Comparison of ENCODE assay signal across 9 mouse cellular contexts in the genomic region with DNA sequence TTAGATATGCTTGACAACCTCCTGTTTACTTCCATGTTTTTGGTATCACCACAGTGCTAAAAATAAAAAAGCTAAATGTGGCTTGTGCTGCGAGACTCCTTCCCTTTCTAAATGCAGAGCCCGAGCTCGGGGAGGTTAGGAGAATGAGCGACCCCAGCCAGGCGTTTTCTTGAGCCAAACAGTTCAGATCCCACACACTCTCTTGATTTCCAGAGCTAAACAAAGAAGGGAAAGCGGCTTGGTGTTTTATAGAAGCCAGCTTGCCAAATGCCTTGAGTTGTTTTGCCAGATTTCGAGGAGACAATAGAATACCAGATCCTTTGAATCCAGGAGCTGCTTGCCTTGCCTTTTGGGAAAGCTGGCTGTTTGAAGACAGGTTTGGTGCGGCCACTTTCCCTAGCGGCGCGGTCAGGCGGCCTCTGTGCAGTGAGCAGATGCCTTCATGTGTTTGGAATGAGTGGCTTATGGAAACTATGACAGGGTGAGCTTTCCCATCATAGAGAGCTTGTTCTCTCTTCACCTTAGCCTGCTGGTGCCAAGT. TPM values are rescaled to one million over a fixed set of nuclear protein-coding genes. Genes with fewer than 3 reads are reported as not detected.
A peak's percentile ranks its signal among the peaks of the same experiment; 100 is the strongest.
DNase-seq lines count a peak whose midpoint lies in the region; ATAC-seq and TF ChIP-seq lines count a peak whose summit lies in the region.
"Had no signal": no experiment of that assay in that cellular context is flagged by ENCODE, and none has a peak within 500 bp of the region (broad histone marks: within the 10 kb centered on the region; RNA-seq: fewer than 3 reads in every experiment).

No protein-coding gene starts in this region.

- H3K4me1 ChIP-seq in lung, embryonic 15.5 days: peaks cover 15% of the 10 kb centered on the region
- H3K4me1 ChIP-seq in lung, adult 2 months (ENCODE audit: control insufficient read depth, insufficient read depth, low read length): no peaks in the 10 kb centered on the region
- H3K4me1 ChIP-seq in embryonic facial prominence, embryonic 14.5 days (ENCODE audit: control insufficient read depth, insufficient read depth, low read length): peaks cover 16% of the 10 kb centered on the region
- H3K4me1 ChIP-seq in heart, postnatal 0 days (ENCODE audit: control insufficient read depth, insufficient read depth): peaks cover 16% of the 10 kb centered on the region

- TF ChIP-seq CTCF in lung, adult 2 months (IDR thresholded peaks at IDR 0.05; ENCODE audit: insufficient read depth, low read length): no peak
- TF ChIP-seq CTCF in heart, postnatal 0 days (IDR thresholded peaks at IDR 0.05; ENCODE audit: low read depth): no peak

- H3K4me2 ChIP-seq in lung, embryonic 15.5 days: peak overlapping the region; percentile 7; the same call in 1 of the 2 replicates
- H3K4me2 ChIP-seq in embryonic facial prominence, embryonic 14.5 days (ENCODE audit: low read depth, low read length): 0 out of 2 replicates have a peak overlapping the region, but pooled peaks have one; percentile 2
- H3K4me2 ChIP-seq in heart, postnatal 0 days (ENCODE audit: low read depth, low read length): peak overlapping the region; percentile 51
- H3K4me2 ChIP-seq: midbrain, embryonic 12.5 days had no signal

- no peak overlapping the region for H3K4me3 ChIP-seq in lung, embryonic 15.5 days
- no peak overlapping the region for H3K4me3 ChIP-seq in lung, adult 2 months (replicated peaks; ENCODE audit: extremely low read depth, low read depth, low read length)
- H3K4me3 ChIP-seq in embryonic facial prominence, embryonic 14.5 days (ENCODE audit: low read depth, low read length): no peak overlapping the region
- H3K4me3 ChIP-seq in heart, postnatal 0 days (ENCODE audit: low read depth, low read length): 0 out of 2 replicates have a peak overlapping the region, but pooled peaks have one; percentile 13
- H3K4me3 ChIP-seq: midbrain, embryonic 12.5 days had no signal

- no peak for TF ChIP-seq POLR2A in lung, adult 2 months (IDR thresholded peaks at IDR 0.05; ENCODE audit: borderline replicate concordance, extremely low read depth, low read depth, low read length)

- no peak for DNase-seq in lung, adult 2 months
- DNase-seq in embryonic facial prominence, embryonic 14.5 days (ENCODE audit: low spot score): peak; percentile 63
- DNase-seq in heart, postnatal 0 days (ENCODE audit: low spot score): peak; percentile 87
- DNase-seq in skeletal muscle tissue, adult 2 months (ENCODE audit: low read depth, low spot score): peak; percentile 70
- no peak for DNase-seq in adrenal gland, adult 8-10 months
- DNase-seq in yolk sac, embryonic 10.5 days (ENCODE audit: low spot score): no peak
- no peak for DNase-seq in thymus, postnatal 36 days

- no peaks in the 10 kb centered on the region for H3K9me3 ChIP-seq in lung, embryonic 15.5 days
- no peaks in the 10 kb centered on the region for H3K9me3 ChIP-seq in embryonic facial prominence, embryonic 14.5 days (ENCODE audit: control insufficient read depth, low read length)
- no peaks in the 10 kb centered on the region for H3K9me3 ChIP-seq in heart, postnatal 0 days (replicated peaks; ENCODE audit: control insufficient read depth, low read length)
- H3K9me3 ChIP-seq: midbrain, embryonic 12.5 days had no signal

- H3K9ac ChIP-seq in lung, embryonic 15.5 days: no peak overlapping the region
- H3K9ac ChIP-seq in embryonic facial prominence, embryonic 14.5 days (ENCODE audit: low read depth, low read length): no peak overlapping the region
- peak overlapping the region; percentile 59 for H3K9ac ChIP-seq in heart, postnatal 0 days (replicated peaks; ENCODE audit: low read depth, low read length)
- H3K9ac ChIP-seq: midbrain, embryonic 12.5 days had no signal

- peak; percentile 30; the same call in 1 of the 2 replicates for TF ChIP-seq EP300 in heart, postnatal 0 days (IDR thresholded peaks at IDR 0.05; ENCODE audit: low read depth)

- H3K27ac ChIP-seq in lung, embryonic 15.5 days: peak overlapping the region; percentile 70
- peak overlapping the region; percentile 74 for H3K27ac ChIP-seq in embryonic facial prominence, embryonic 14.5 days (replicated peaks; ENCODE audit: low read depth, low read length)
- H3K27ac ChIP-seq in heart, postnatal 0 days (ENCODE audit: low read depth): peak overlapping the region; percentile 100
- H3K27ac ChIP-seq: midbrain, embryonic 12.5 days had no signal

- ATAC-seq in lung, embryonic 15.5 days (ENCODE audit: borderline replicate concordance, extremely low read depth, low FRiP score, low TSS enrichment): no peak
- no peak for ATAC-seq in embryonic facial prominence, embryonic 14.5 days (ENCODE audit: low read depth)
- ATAC-seq in heart, postnatal 0 days (ENCODE audit: insufficient read depth, low read depth): peak; percentile 85

- WGBS in lung, embryonic 15.5 days: 37% methylated on average over 12 of the region's 12 CpGs
- 44% methylated on average over 12 of the region's 12 CpGs for WGBS in lung, adult 2 months
- 44% methylated on average over 12 of the region's 12 CpGs for WGBS in embryonic facial prominence, embryonic 14.5 days
- WGBS in heart, postnatal 0 days: 16% methylated on average over 12 of the region's 12 CpGs

- no peaks in the 10 kb centered on the region for H3K27me3 ChIP-seq in lung, embryonic 15.5 days
- H3K27me3 ChIP-seq in embryonic facial prominence, embryonic 14.5 days (replicated peaks; ENCODE audit: control insufficient read depth, insufficient read depth, low read length): no peaks in the 10 kb centered on the region
- H3K27me3 ChIP-seq in heart, postnatal 0 days (ENCODE audit: control insufficient read depth, insufficient read depth, low read length): no peaks in the 10 kb centered on the region

- no peaks in the 10 kb centered on the region for H3K36me3 ChIP-seq in lung, embryonic 15.5 days
- no peaks in the 10 kb centered on the region for H3K36me3 ChIP-seq in embryonic facial prominence, embryonic 14.5 days (ENCODE audit: control insufficient read depth, insufficient read depth, low read length)
- H3K36me3 ChIP-seq in heart, postnatal 0 days (replicated peaks; ENCODE audit: control insufficient read depth, insufficient read depth, low read length): no peaks in the 10 kb centered on the region
- H3K36me3 ChIP-seq: midbrain, embryonic 12.5 days had no signal

RNA-seq across cellular contexts. Expression of a gene that starts 50.0 kb away (rescaled TPM):
- polyA plus RNA-seq in lung, embryonic 15.5 days (2015; fragmentation: Nextera tagmentation; extraction: Ambion mirVana): 30.2 and 31.2 TPM in 2 replicates
- 20.3 and 35.9 TPM in 2 replicates for polyA plus RNA-seq in lung, adult 2 months (2012; rRNA removed)
- 20.4 and 22.3 TPM in 2 replicates for polyA plus RNA-seq in embryonic facial prominence, embryonic 14.5 days (2014; fragmentation: Nextera tagmentation; extraction: Ambion mirVana)
- 95.0 and 108 TPM in 2 replicates for total RNA-seq in heart, postnatal 0 days (2014; rRNA removed; ENCODE audit: low replicate concordance)
- polyA plus RNA-seq in heart, postnatal 0 days (2015; fragmentation: Nextera tagmentation; extraction: Ambion mirVana): 24.4 and 26.1 TPM in 2 replicates
- total RNA-seq in adrenal gland, adult 8-10 months (2022): 10 to 100 TPM; 30.6 to 46.2 (median 35.6) TPM

Comparison
In these comparisons a context has a peak if more than half of its experiments do, and no peak if none do; other contexts are left out.
1. DNase-seq: peak in embryonic facial prominence, embryonic 14.5 days (single experiment), heart, postnatal 0 days (single experiment) and skeletal muscle tissue, adult 2 months (single experiment); none in lung, adult 2 months (single experiment), adrenal gland, adult 8-10 months (single experiment), yolk sac, embryonic 10.5 days (single experiment) and thymus, postnatal 36 days (0 of 2).
2. Peak in every context shown above with its lines, with median percentiles within 50 percentile points of each other: H3K27ac ChIP-seq and H3K4me2 ChIP-seq.